Mouse (Mus musculus) urinary bladder, postnatal 14 days (tissue): ENCODE results near the gene Chpf.

Experiments used
- DNase-seq: peaks from one replicate; pipeline ENCODE4 v3.0.0; 2021; ENCODE audit warnings: low spot score

Chpf gene

DNA sequence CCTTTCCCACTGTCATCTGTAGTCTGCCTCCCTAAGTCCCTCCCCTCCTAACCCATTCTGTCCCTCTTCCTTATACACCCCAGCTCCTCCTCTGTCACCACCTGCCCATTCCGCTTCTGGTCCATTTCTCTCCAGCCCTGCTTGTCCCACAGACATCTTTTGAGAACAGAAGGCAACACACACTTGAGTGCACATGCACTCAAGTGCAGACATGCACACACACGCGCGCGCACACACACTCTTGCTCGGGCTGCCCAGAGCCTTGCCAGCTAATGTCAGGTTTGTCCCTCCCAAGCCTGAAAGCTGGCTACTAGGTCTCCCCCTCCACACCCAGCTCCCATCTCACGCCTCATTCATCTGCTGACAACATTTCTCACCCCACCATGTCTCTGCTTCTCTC lies 38.4 kb downstream of the Chpf start:
- DNase-seq = no peak

DNA sequence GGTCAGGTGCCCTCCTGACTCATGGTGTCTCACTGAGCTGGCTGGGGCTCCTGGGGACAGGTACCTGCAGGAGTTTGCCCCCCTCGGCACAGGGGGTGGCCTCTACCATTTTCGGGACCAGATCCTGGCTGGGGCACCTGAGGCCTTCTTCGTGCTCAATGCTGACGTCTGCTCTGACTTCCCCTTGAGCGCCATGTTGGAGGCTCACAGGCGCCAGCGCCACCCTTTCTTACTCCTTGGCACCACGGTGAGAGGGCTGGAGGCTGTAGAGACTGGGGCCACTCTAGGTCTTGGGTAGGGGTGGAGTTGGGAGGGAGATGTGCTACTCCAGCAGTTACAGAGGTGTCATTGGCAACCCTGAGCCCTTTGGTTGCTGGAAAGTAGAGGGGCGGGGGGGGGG lies 40.3 kb downstream of the Chpf start:
- DNase-seq = no peak

DNA sequence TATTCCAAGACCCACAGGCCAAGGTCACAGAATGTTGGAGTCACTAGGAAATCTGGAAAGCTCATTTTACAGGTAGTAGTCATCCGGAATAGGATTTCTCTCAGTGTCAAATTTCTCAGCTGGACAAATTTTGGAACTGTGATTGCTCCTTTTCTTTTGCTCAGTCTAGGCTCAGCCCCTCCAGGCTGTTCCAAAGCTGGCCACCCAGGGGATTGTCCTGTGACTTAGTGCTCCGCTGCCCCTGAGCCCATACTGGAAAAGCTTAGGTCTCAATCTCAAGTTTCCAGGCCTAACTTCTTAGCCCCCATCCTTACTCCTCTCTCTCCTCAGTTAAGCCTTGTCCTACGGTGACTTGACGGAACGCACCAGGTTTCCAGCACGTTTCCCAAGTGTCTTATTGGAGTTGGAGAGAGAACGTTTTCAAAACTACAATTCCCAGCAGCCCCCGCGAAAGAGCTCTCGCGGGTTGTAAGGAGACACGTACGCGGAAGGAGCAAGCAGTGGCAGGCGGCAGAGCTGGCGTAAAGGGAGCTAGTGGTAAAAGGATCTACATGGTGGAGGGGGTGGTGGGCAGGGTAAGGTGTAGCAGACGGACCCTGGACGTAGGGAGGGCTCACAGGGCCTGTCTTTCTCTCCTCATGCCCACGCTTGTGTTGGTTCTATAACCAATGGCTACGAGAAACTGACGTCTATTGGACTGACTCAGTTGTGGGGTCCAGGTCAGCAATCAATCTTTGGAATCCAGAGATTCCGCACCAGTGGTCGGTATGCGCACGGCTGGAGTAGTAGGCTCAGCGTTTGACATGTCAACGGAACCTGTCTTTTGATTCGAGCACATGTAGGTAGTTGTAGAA lies 43.4 kb downstream of the Chpf start, which contains the start of gene Gmppa:
TSS of gene Gmppa (plus strand) at position 456 of the 854 bp plus-strand sequence.
- peak; percentile 87 for DNase-seq

DNA sequence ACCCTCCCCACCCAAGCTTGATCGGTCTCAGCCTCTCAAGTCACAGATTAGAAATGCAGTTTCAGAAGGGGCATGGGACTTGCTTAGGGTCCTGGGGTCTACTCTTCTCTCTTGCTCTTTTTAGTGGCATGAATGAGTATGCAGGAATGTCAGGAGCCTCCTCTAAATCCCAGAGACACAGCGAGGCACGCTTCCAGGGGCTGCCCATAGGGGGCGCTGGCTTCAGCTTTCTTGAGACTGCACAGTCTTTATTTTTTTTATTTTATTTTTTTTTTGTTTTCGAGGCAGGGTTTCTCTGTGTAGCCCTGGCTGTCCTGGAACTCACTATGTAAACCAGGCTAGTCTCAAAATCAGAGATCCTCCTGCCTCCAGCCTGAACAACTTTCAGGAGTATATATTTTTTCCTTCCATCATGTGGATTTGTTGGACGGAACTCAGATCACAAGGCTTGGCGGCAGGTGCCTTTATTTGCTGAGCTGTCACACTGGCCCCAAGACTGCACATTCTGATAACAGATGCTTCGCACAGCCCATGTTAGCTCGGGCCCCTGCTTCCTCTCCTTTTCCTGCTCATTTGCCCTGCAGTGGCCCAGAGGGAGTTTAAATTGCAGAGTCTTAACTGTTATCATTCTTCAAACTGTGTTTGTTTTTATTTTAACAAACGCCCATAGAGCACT lies 53.2 kb downstream of the Chpf start:
- peak; percentile 42 for DNase-seq
